Mouse (Mus musculus) liver, embryonic 16.5 days (tissue): ENCODE measurements at regions not wholly inside any gene's neighbourhood (a gene's known extent, or its start where the extent isn't known, plus 50 kb on each side); places are given as distances from the start of the nearest gene placed in this dataset.

Source experiments
- ATAC-seq: fragments of 200-750 bp; cut with Nextera tagmentation; 2 replicates; pipeline ENCODE4 v1.8.0; 2017; ENCODE audit warnings: low read depth, mild to moderate bottlenecking, moderate number of reproducible peaks, moderate library complexity
- H3K27ac ChIP-seq: fragments of 300-500 bp; sonication (generic); 2 replicates; pipeline ENCODE4 v1.5.1; 2014; ENCODE audit warnings: mild to moderate bottlenecking, low read length
- H3K27me3 ChIP-seq: fragments of 300-500 bp; sonication (generic); 2 replicates; pipeline ENCODE4 v1.6.1; 2014; ENCODE audit warnings: low read depth, low read length, mixed read lengths; ENCODE audit not compliant: control insufficient read depth, insufficient read depth
- H3K36me3 ChIP-seq: fragments of 300-500 bp; sonication (generic); 2 replicates; pipeline ENCODE4 v1.6.1; 2014; ENCODE audit warnings: mild to moderate bottlenecking; ENCODE audit not compliant: control insufficient read depth, insufficient read depth
- H3K4me1 ChIP-seq: fragments of 300-500 bp; sonication (generic); 2 replicates; pipeline ENCODE4 v1.6.1; 2014; ENCODE audit warnings: low read depth, low read length, mixed read lengths; ENCODE audit not compliant: control insufficient read depth
- H3K4me2 ChIP-seq: fragments of 300-500 bp; sonication (generic); 2 replicates; pipeline ENCODE4 v1.6.1; 2014; ENCODE audit warnings: low read depth, low read length, mixed read lengths
- H3K4me3 ChIP-seq: fragments of 300-500 bp; sonication (generic); 2 replicates; pipeline ENCODE4 v1.5.1; 2014; ENCODE audit warnings: low read depth, mild to moderate bottlenecking, low read length
- H3K9ac ChIP-seq: fragments of 300-500 bp; sonication (generic); 2 replicates; pipeline ENCODE4 v1.6.1; 2014; ENCODE audit warnings: low read depth, low read length
- H3K9me3 ChIP-seq: fragments of 300-500 bp; sonication (generic); replicated peaks from 2 replicates; pipeline ENCODE4 v1.6.1; 2016; ENCODE audit warnings: low read length; ENCODE audit not compliant: control insufficient read depth
- WGBS: fragments of 180-500 bp; shearing (Covaris S2); extraction: QIAGEN DNeasy Blood & Tissue Kit; methylation state at CpG from one replicate; pipeline ENCODE4 v1.1.7; 2014; ENCODE audit not compliant: insufficient replicate concordance; 5-methylcytosine and 5-hydroxymethylcytosine counted together

DNA sequence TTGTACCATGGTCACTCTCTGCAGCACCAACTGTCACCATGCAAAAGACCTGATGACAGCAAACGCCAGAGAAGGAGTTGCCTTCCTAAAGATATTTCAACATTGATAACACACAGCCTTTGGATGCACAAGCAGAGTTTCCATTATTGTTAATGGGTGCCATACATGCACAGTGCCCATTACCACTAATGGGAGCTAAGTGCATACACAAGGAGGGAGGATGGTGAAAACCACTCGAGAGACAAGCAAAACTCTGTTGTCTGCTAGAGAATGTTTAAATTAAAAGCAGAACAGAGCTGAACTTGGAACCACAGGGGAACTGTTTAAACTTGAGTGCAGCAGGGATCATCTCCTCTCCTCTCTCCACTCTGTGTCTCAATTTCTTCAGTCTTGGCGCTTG lies 107.2 kb upstream of the Zranb2 start:
- Histone ChIP-seq H3K4me1 (no peaks in the 10 kb centered on the region), H3K36me3 (no peaks in the 10 kb centered on the region), H3K27ac (no peak overlapping the region), H3K4me3 (no peak overlapping the region), H3K4me2 (no peak overlapping the region), H3K9ac (no peak overlapping the region), H3K9me3 (no peaks in the 10 kb centered on the region), H3K27me3 (no peaks in the 10 kb centered on the region)
- 41% methylated on average over 3 of the region's 3 CpGs for WGBS
- no peak for ATAC-seq

GRCm38 (mm10) chr3:157449794-157450193 lies 84.2 kb upstream of the Zranb2 start:
- H3K9me3 ChIP-seq = no peaks in the 10 kb centered on the region
- no peak overlapping the region for H3K4me3 ChIP-seq
- no peak for ATAC-seq
- H3K27ac ChIP-seq = no peak overlapping the region
- no peak overlapping the region for H3K9ac ChIP-seq
- no peaks in the 10 kb centered on the region for H3K4me1 ChIP-seq
- no peak overlapping the region for H3K4me2 ChIP-seq
- H3K27me3 ChIP-seq = no peaks in the 10 kb centered on the region
- no peaks in the 10 kb centered on the region for H3K36me3 ChIP-seq

- no peaks in the 10 kb centered on the region for H3K27me3 ChIP-seq
- no peak overlapping the region for H3K9ac ChIP-seq
- no peak overlapping the region for H3K27ac ChIP-seq
- H3K4me2 ChIP-seq = no peak overlapping the region
- no peak overlapping the region for H3K4me3 ChIP-seq
- 56% methylated on average over 2 of the region's 2 CpGs for WGBS
- H3K36me3 ChIP-seq = no peaks in the 10 kb centered on the region
- H3K4me1 ChIP-seq = no peaks in the 10 kb centered on the region
- ATAC-seq = peak; percentile 39; the same call in 1 of the 2 replicates
- H3K9me3 ChIP-seq = no peaks in the 10 kb centered on the region
These were observed 62.4 kb upstream of the Zranb2 start for GRCm38 (mm10) chr3:157471600-157471999.

- Histone ChIP-seq H3K36me3 (no peaks in the 10 kb centered on the region), H3K9ac (no peak overlapping the region), H3K4me1 (no peaks in the 10 kb centered on the region), H3K4me2 (no peak overlapping the region), H3K27me3 (no peaks in the 10 kb centered on the region), H3K4me3 (no peak overlapping the region), H3K27ac (no peak overlapping the region), H3K9me3 (no peaks in the 10 kb centered on the region)
- WGBS = 59% methylated on average over 5 of the region's 5 CpGs
- ATAC-seq = no peak
These were observed 61.3 kb upstream of the Zranb2 start for GRCm38 (mm10) chr3:157472674-157473073.

DNA sequence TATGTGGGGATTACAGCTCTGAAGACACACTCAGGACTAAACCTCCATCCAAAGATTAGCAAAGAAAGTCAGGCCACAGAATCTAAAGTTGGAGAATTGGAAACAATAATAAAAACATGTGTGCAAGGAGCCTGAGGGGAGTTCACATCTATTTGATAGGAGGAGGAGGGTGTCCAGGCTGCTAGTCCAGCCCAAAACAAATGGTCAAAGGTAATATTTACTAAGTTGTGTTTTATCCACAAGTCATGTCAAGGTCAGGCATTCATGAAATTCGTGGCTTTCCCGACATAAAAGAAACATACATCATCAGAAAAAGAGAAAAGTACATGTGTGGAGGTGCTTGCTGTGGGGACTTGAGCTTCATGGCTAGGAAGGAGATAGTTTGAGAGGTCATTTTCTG lies 56.2 kb upstream of the Zranb2 start:
- Histone ChIP-seq H3K27me3 (no peaks in the 10 kb centered on the region), H3K9ac (no peak overlapping the region), H3K27ac (no peak overlapping the region), H3K9me3 (no peaks in the 10 kb centered on the region), H3K4me2 (no peak overlapping the region), H3K4me1 (no peaks in the 10 kb centered on the region), H3K4me3 (no peak overlapping the region), H3K36me3 (no peaks in the 10 kb centered on the region)
- ATAC-seq = no peak; the same call in 1 of the 2 replicates
- 41% methylated on average over 2 of the region's 2 CpGs for WGBS
